Mouse (Mus musculus) forebrain, postnatal 0 days (tissue): ENCODE measurements around the gene Elmod2. TPM values are rescaled to one million over a fixed set of nuclear protein-coding genes. Genes with fewer than 3 reads are reported as not detected.

Experiments
- ATAC-seq: fragments of 200-750 bp; cut with Nextera tagmentation; 2 replicates; pipeline ENCODE4 v1.8.0; 2017; ENCODE audit warnings: mild to moderate bottlenecking, moderate library complexity
- DNase-seq: peaks from one replicate; pipeline ENCODE4 v3.0.0-alpha.2; 2015
- H3K27ac ChIP-seq: fragments of 300-500 bp; sonication (generic); 2 replicates; pipeline ENCODE4 v1.5.1; 2014; ENCODE audit warnings: low read depth, mild to moderate bottlenecking, antibody characterized with exemption, low read length, moderate library complexity, mixed read lengths
- H3K27me3 ChIP-seq: fragments of 300-500 bp; sonication (generic); 2 replicates; pipeline ENCODE4 v1.6.1; 2014; ENCODE audit warnings: mild to moderate bottlenecking, low read length, mixed read lengths; ENCODE audit not compliant: insufficient read depth
- H3K36me3 ChIP-seq: fragments of 300-500 bp; sonication (generic); 2 replicates; pipeline ENCODE4 v1.6.1; 2014; ENCODE audit warnings: mild to moderate bottlenecking, moderate library complexity; ENCODE audit not compliant: insufficient read depth
- H3K4me1 ChIP-seq: fragments of 300-500 bp; sonication (generic); 2 replicates; pipeline ENCODE4 v1.6.1; 2014; ENCODE audit warnings: antibody characterized with exemption; ENCODE audit not compliant: insufficient read depth
- H3K4me2 ChIP-seq: fragments of 300-500 bp; sonication (generic); 2 replicates; pipeline ENCODE4 v1.6.1; 2014; ENCODE audit warnings: low read depth, mild to moderate bottlenecking, moderate library complexity
- H3K4me3 ChIP-seq: fragments of 300-500 bp; sonication (generic); 2 replicates; pipeline ENCODE4 v1.5.1; 2014; ENCODE audit warnings: low read depth, low read length, mixed read lengths
- H3K9ac ChIP-seq: fragments of 300-500 bp; sonication (generic); 2 replicates; pipeline ENCODE4 v1.6.1; 2014; ENCODE audit warnings: mild to moderate bottlenecking
- H3K9me3 ChIP-seq: fragments of 300-500 bp; sonication (generic); 2 replicates; pipeline ENCODE4 v1.6.1; 2016; ENCODE audit warnings: low read length
- CTCF ChIP-seq: sonication (generic); IDR thresholded peaks from 2 replicates; pipeline ENCODE4 v1.5.1; 2016; ENCODE audit warnings: antibody characterized with exemption, control low read depth, low read depth
- WGBS: fragments of 180-500 bp; shearing (Covaris S2); extraction: QIAGEN DNeasy Blood & Tissue Kit; methylation state at CpG from one replicate; pipeline ENCODE4 v1.1.7; 2014; 5-methylcytosine and 5-hydroxymethylcytosine counted together
- polyA plus RNA-seq: library from polyadenylated mRNA; unstranded; fragments of >200 nt; fragmentation: Nextera tagmentation; extraction: Ambion mirVana; gene quantifications from 2 replicates; pipeline ENCODE4 v1.2.1, GENCODE M21; 2015
- total RNA-seq: library from RNA; depleted of rRNA; stranded (reverse); fragments of >200 nt; gene quantifications from 2 replicates; pipeline ENCODE4 v1.2.3, GENCODE M21; 2014; rRNA removed

Gene Elmod2
- total and polyA plus RNA-seq, 2 experiments from 2014 or later: 10.0 to 25.6 TPM

GRCm38 (mm10) chr8:83285391-83285790 lies 46.9 kb downstream of the Elmod2 start:
- ATAC-seq (no peak), DNase-seq (no peak)
- no peak overlapping the region for H3K4me3 ChIP-seq
- no peak overlapping the region for H3K4me2 ChIP-seq
- H3K27me3 ChIP-seq: peaks cover 9% of the 10 kb centered on the region; the same call in 1 of the 2 replicates
- 70% methylated on average over 8 of the region's 8 CpGs for WGBS
- H3K4me1 ChIP-seq: no peaks in the 10 kb centered on the region
- no peaks in the 10 kb centered on the region for H3K36me3 ChIP-seq
- H3K9me3 ChIP-seq: no peaks in the 10 kb centered on the region
- TF ChIP-seq CTCF: no peak
- no peak overlapping the region for H3K9ac ChIP-seq
- no peak overlapping the region for H3K27ac ChIP-seq

GRCm38 (mm10) chr8:83278431-83278830 lies 53.9 kb downstream of the Elmod2 start:
- 88% methylated on average over 6 of the region's 6 CpGs for WGBS
- TF ChIP-seq CTCF: no peak

GRCm38 (mm10) chr8:83274470-83274869 lies 57.8 kb downstream of the Elmod2 start:
- no peak for TF ChIP-seq CTCF
- no peak overlapping the region for H3K27ac ChIP-seq
- H3K4me1 ChIP-seq: no peaks in the 10 kb centered on the region
- 69% methylated on average over 11 of the region's 11 CpGs for WGBS
- no peak overlapping the region for H3K9ac ChIP-seq
- H3K9me3 ChIP-seq: no peaks in the 10 kb centered on the region
- H3K36me3 ChIP-seq: peaks cover 27% of the 10 kb centered on the region
- H3K4me3 ChIP-seq: no peak overlapping the region
- H3K27me3 ChIP-seq: no peaks in the 10 kb centered on the region
- DNase-seq (no peak), ATAC-seq (no peak)
- H3K4me2 ChIP-seq: no peak overlapping the region

More at GRCm38 (mm10) chr8:83278431-83278830, 53.9 kb downstream of the Elmod2 start:
- H3K9ac ChIP-seq: no peak overlapping the region
- H3K9me3 ChIP-seq: no peaks in the 10 kb centered on the region
- H3K4me1 ChIP-seq: no peaks in the 10 kb centered on the region
- ATAC-seq (no peak), DNase-seq (no peak)
- no peak overlapping the region for H3K27ac ChIP-seq
- H3K4me3 ChIP-seq: no peak overlapping the region
- H3K4me2 ChIP-seq: no peak overlapping the region
- H3K27me3 ChIP-seq: no peaks in the 10 kb centered on the region
- peaks cover 13% of the 10 kb centered on the region; the same call in 1 of the 2 replicates for H3K36me3 ChIP-seq

- peaks cover 30% of the 10 kb centered on the region for H3K36me3 ChIP-seq
- no peaks in the 10 kb centered on the region for H3K9me3 ChIP-seq
- no peak overlapping the region for H3K4me3 ChIP-seq
- ATAC-seq (no peak), DNase-seq (no peak)
- TF ChIP-seq CTCF: no peak
- no peaks in the 10 kb centered on the region for H3K4me1 ChIP-seq
- no peaks in the 10 kb centered on the region for H3K27me3 ChIP-seq
- H3K27ac ChIP-seq: no peak overlapping the region
- 87% methylated on average over 10 of the region's 10 CpGs for WGBS
- H3K9ac ChIP-seq: no peak overlapping the region
- no peak overlapping the region for H3K4me2 ChIP-seq
Observed at GRCm38 (mm10) chr8:83272464-83272863, 59.8 kb downstream of the Elmod2 start.

- 97% methylated on average over 14 of the region's 14 CpGs for WGBS
Observed at GRCm38 (mm10) chr8:83271172-83271571, 61.1 kb downstream of the Elmod2 start.

More at GRCm38 (mm10) chr8:83271172-83271571, 61.1 kb downstream of the Elmod2 start:
- Histone ChIP-seq H3K4me1 (no peaks in the 10 kb centered on the region), H3K9ac (no peak overlapping the region), H3K4me3 (no peak overlapping the region), H3K9me3 (no peaks in the 10 kb centered on the region), H3K27ac (no peak overlapping the region), H3K27me3 (no peaks in the 10 kb centered on the region), H3K36me3 (peaks cover 42% of the 10 kb centered on the region), H3K4me2 (no peak overlapping the region)
- ATAC-seq: no peak
- TF ChIP-seq CTCF: no peak
- DNase-seq: no peak

Other genes with a start within 250 kb of the Elmod2 start
- 83.4 and 107 TPM in 2 replicates for gene Tbc1d9, start 167.1 kb downstream of the Elmod2 start, total RNA-seq
- gene Tbc1d9, start 167.1 kb downstream of the Elmod2 start, polyA plus RNA-seq: 12.4 and 17.1 TPM in 2 replicates
- gene Gm10645, start 166.3 kb downstream of the Elmod2 start, total RNA-seq: 1.9 and 3.2 TPM in 2 replicates
- gene Gm10645, start 166.3 kb downstream of the Elmod2 start, polyA plus RNA-seq: 7.5 and 8.8 TPM in 2 replicates
- gene Ucp1, start 42.1 kb downstream of the Elmod2 start, total RNA-seq: 0.85 TPM in 1 of 2 replicates, not detected in the other
- gene Ucp1, start 42.1 kb downstream of the Elmod2 start, polyA plus RNA-seq: not detected in 2 replicates
- not detected in 2 replicates for gene Mgat4d, start 16.0 kb upstream of the Elmod2 start, total RNA-seq
- not detected in 2 replicates for gene Mgat4d, start 16.0 kb upstream of the Elmod2 start, polyA plus RNA-seq
- 3.4 and 3.5 TPM in 2 replicates for gene Clgn, start 57.4 kb upstream of the Elmod2 start, total RNA-seq
- 4.6 and 5.7 TPM in 2 replicates for gene Clgn, start 57.4 kb upstream of the Elmod2 start, polyA plus RNA-seq
- gene Scoc, start 125.9 kb upstream of the Elmod2 start, total RNA-seq: 404 and 447 TPM in 2 replicates
- gene Scoc, start 125.9 kb upstream of the Elmod2 start, polyA plus RNA-seq: 418 and 475 TPM in 2 replicates
- gene Olfr370, start 203.3 kb upstream of the Elmod2 start, total RNA-seq: not detected in 2 replicates
- 0.04 TPM in 1 of 2 replicates, not detected in the other for gene Olfr370, start 203.3 kb upstream of the Elmod2 start, polyA plus RNA-seq
- gene Ndufb7, start 234.2 kb upstream of the Elmod2 start, total RNA-seq: 155 and 262 TPM in 2 replicates
- 392 and 492 TPM in 2 replicates for gene Ndufb7, start 234.2 kb upstream of the Elmod2 start, polyA plus RNA-seq